Mouse (Mus musculus): ENCODE measurements around the gene Gpr150.

DNA sequence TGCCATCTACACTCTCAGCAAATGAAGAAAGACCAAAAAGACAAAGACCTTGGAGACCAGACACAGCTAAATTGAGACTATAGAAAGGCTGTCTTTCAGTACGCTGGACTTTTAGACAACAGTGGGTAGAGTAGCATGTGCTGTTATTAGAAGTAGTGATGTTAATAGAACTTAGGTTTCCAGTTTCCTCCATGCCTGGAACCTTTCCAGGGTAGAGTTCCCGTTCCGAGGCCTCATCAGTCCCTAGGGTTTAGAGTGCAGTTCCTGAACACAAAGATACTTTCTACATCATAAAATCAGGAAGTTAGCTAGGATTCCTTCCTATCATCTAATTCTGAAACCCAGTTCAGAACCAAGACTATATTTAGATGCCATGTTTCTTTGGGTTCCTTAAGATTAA, 32.2 kb downstream of the Gpr150 start:
- no peak for TF ChIP-seq POLR2A (IDR thresholded peaks at IDR 0.05; ENCODE audit: borderline replicate concordance, insufficient read depth, low read length)
- no peak for TF ChIP-seq CTCF (IDR thresholded peaks at IDR 0.05; ENCODE audit: borderline replicate concordance, insufficient read depth, low read depth, low read length)

Data from cerebellum, adult 2 months (tissue).